Mouse (Mus musculus) heart, postnatal 0 days (tissue): Measurements from ENCODE around the gene Nr2f6. TPM values are rescaled to one million over a fixed set of nuclear protein-coding genes. Genes with fewer than 3 reads are reported as not detected.

Source experiments
- ATAC-seq: fragments of 200-750 bp; cut with Nextera tagmentation; 2 replicates; pipeline ENCODE4 v1.8.0; 2017; ENCODE audit warnings: low read depth, moderate number of reproducible peaks, moderate library complexity; ENCODE audit not compliant: insufficient read depth
- DNase-seq: peaks from one replicate; pipeline ENCODE4 v3.0.0-alpha.2; 2016; ENCODE audit warnings: low spot score
- H3K27ac ChIP-seq: fragments of 300-500 bp; sonication (generic); 2 replicates; pipeline ENCODE4 v1.5.1; 2014; ENCODE audit warnings: low read depth, mild to moderate bottlenecking
- H3K27me3 ChIP-seq: fragments of 300-500 bp; sonication (generic); 2 replicates; pipeline ENCODE4 v1.6.1; 2014; ENCODE audit warnings: low read length, mixed read lengths; ENCODE audit not compliant: control insufficient read depth, insufficient read depth
- H3K36me3 ChIP-seq: fragments of 300-500 bp; sonication (generic); replicated peaks from 2 replicates; pipeline ENCODE4 v1.6.1; 2014; ENCODE audit warnings: low read length, mixed read lengths; ENCODE audit not compliant: control insufficient read depth, insufficient read depth
- H3K4me1 ChIP-seq: fragments of 300-500 bp; sonication (generic); 2 replicates; pipeline ENCODE4 v1.6.1; 2014; ENCODE audit warnings: antibody characterized with exemption; ENCODE audit not compliant: control insufficient read depth, insufficient read depth
- H3K4me2 ChIP-seq: fragments of 300-500 bp; sonication (generic); 2 replicates; pipeline ENCODE4 v1.6.1; 2014; ENCODE audit warnings: low read depth, mild to moderate bottlenecking, low read length, moderate library complexity
- H3K4me3 ChIP-seq: fragments of 300-500 bp; sonication (generic); 2 replicates; pipeline ENCODE4 v1.5.1; 2014; ENCODE audit warnings: low read depth, low read length
- H3K9ac ChIP-seq: fragments of 300-500 bp; sonication (generic); replicated peaks from 2 replicates; pipeline ENCODE4 v1.6.1; 2014; ENCODE audit warnings: low read depth, low read length, mixed read lengths
- H3K9me3 ChIP-seq: fragments of 300-500 bp; sonication (generic); replicated peaks from 2 replicates; pipeline ENCODE4 v1.6.1; 2016; ENCODE audit warnings: low read length; ENCODE audit not compliant: control insufficient read depth
- CTCF ChIP-seq: IDR thresholded peaks from 2 replicates; pipeline ENCODE4 v1.5.1; 2016; ENCODE audit warnings: antibody characterized with exemption, control low read depth, low read depth
- EP300 ChIP-seq: IDR thresholded peaks from 2 replicates; pipeline ENCODE4 v1.6.1; 2016; ENCODE audit warnings: antibody characterized with exemption, low read depth
- WGBS: fragments of 180-500 bp; shearing (Covaris S2); extraction: QIAGEN DNeasy Blood & Tissue Kit; methylation state at CpG from one replicate; pipeline ENCODE4 v1.1.7; 2014; 5-methylcytosine and 5-hydroxymethylcytosine counted together
- polyA plus RNA-seq: library from polyadenylated mRNA; unstranded; fragments of >200 nt; fragmentation: Nextera tagmentation; extraction: Ambion mirVana; gene quantifications from 2 replicates; pipeline ENCODE4 v1.2.1, GENCODE M21; 2015
- total RNA-seq: library from RNA; depleted of rRNA; stranded (reverse); fragments of >200 nt; gene quantifications from 2 replicates; pipeline ENCODE4 v1.2.3, GENCODE M21; 2014; ENCODE audit warnings: low replicate concordance

Gene Nr2f6
- total and polyA plus RNA-seq, 2 experiments from 2014 or later: 38.3 to 162 TPM

- no peak for TF ChIP-seq CTCF
- TF ChIP-seq EP300: no peak
- Histone ChIP-seq H3K4me3 (no peak overlapping the region), H3K4me1 (peaks cover 11% of the 10 kb centered on the region), H3K27me3 (no peaks in the 10 kb centered on the region), H3K4me2 (no peak overlapping the region), H3K36me3 (peaks cover 20% of the 10 kb centered on the region), H3K27ac (no peak overlapping the region), H3K9ac (no peak overlapping the region), H3K9me3 (no peaks in the 10 kb centered on the region)
- DNase-seq (no peak), ATAC-seq (no peak)
- 89% methylated on average over 9 of the region's 9 CpGs for WGBS
Observed at GRCm38 (mm10) chr8:71402446-71402964, 20.7 kb upstream of the Nr2f6 start.

DNA sequence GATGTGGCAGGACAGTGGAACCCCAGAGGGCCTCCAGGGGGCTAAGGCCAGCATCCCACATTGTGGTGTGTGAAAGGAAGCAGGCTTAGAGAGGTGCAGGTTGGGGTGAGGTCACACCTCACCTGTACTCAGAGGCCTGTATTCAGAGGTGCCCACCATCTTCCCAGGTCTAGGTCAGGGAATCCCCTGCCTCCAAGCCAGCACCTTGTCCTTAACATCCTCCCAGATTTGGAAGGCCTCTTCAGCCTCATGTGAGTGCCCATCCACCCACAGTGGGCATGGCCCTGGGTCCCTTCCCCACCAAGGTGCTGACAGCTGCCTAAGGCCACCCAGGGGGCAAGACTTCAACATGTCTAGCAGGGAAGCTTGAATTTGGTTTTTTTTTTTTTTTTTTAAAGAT lies 19.7 kb upstream of the Nr2f6 start:
- Histone ChIP-seq H3K27ac (no peak overlapping the region), H3K36me3 (peaks cover 17% of the 10 kb centered on the region), H3K4me3 (no peak overlapping the region), H3K27me3 (no peaks in the 10 kb centered on the region), H3K4me1 (peaks cover 5% of the 10 kb centered on the region), H3K9me3 (no peaks in the 10 kb centered on the region), H3K9ac (no peak overlapping the region), H3K4me2 (no peak overlapping the region)
- DNase-seq: no peak
- no peak for ATAC-seq
- TF ChIP-seq CTCF (no peak), EP300 (no peak)

DNA sequence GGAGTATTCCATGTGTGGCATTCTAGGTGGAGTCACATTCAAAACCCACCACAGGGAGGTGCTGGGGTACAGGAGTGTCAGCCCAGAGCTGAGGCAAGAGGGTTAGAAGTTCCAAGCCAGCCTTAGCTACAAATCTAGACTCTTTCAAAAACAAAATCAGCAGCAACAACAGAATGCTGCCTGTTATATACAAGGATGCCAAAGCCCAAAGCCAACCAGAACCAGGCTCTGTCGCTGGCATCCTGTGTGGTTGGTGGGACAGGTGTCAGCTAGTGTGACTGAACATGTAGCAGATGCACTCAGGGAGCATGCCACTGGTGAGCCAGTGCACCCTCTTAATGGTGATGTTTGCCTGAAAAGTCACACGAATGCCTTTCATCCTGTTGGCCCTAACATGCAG lies 19.1 kb upstream of the Nr2f6 start:
- no peak overlapping the region for H3K4me2 ChIP-seq
- H3K9me3 ChIP-seq: no peaks in the 10 kb centered on the region
- 87% methylated on average over 2 of the region's 2 CpGs for WGBS
- TF ChIP-seq CTCF: no peak
- no peak for TF ChIP-seq EP300
- no peaks in the 10 kb centered on the region for H3K27me3 ChIP-seq
- H3K4me3 ChIP-seq: no peak overlapping the region
- ATAC-seq (no peak), DNase-seq (no peak)
- no peaks in the 10 kb centered on the region for H3K4me1 ChIP-seq
- no peak overlapping the region for H3K27ac ChIP-seq
- peaks cover 17% of the 10 kb centered on the region for H3K36me3 ChIP-seq
- H3K9ac ChIP-seq: no peak overlapping the region

GRCm38 (mm10) chr8:71397701-71398100 lies 15.9 kb upstream of the Nr2f6 start:
- Histone ChIP-seq H3K27me3 (no peaks in the 10 kb centered on the region), H3K4me1 (no peaks in the 10 kb centered on the region), H3K4me2 (peak overlapping the region; percentile 85), H3K4me3 (peak overlapping the region; percentile 86; the same call in 1 of the 2 replicates), H3K9ac (no peak overlapping the region), H3K36me3 (peaks cover 17% of the 10 kb centered on the region), H3K27ac (no peak overlapping the region), H3K9me3 (no peaks in the 10 kb centered on the region)
- 85% methylated on average over 12 of the region's 12 CpGs for WGBS
- no peak for DNase-seq
- TF ChIP-seq EP300: no peak
- TF ChIP-seq CTCF: no peak
- ATAC-seq: no peak

DNA sequence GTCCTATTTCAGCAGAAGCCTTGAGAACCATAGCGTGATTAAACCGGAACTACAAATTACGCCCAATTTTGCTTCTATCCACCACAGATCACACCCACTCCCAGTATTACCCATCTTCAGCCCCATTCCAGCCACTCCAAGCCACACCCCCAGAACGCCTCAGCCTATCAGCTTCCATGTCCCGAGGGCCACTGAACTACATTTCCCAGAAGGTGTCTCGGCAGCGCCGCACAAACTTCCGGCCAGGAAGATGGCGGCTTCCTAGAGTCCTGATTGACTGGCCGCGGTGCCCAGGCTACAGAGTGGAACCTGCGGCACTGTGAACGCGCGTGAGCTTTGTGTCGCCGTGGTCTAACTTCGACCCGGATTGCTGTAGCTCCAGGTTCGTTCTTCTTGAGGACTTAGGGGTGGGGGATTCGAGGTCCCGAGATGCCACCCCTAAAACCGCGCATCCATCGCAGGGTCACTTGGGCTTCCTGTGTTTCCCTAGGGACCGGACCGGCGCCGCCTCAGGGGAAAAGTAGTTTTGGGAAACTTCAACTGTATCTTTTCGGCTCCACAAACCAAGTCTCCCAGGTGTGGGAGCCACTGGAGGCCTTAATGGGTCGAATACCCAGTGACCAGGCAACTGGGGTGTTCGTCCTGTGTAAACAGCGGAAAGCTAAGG lies 15.0 kb upstream of the Nr2f6 start, which contains the start of gene Babam1:
Gene Babam1, plus strand, starts transcription at position 223 of the 667 bp plus-strand sequence.
- TF ChIP-seq EP300 (0 out of 2 replicates have a peak, but pooled peaks have one; percentile 44), CTCF (no peak)
- H3K27ac ChIP-seq: peak within 1 kb of the TSS; percentile 87
- peak within 1 kb of the TSS; percentile 86 for H3K4me3 ChIP-seq
- no peaks in the 10 kb centered on the region for H3K4me1 ChIP-seq
- no peaks in the 10 kb centered on the region for H3K27me3 ChIP-seq
- peaks cover 17% of the 10 kb centered on the region for H3K36me3 ChIP-seq
- H3K9ac ChIP-seq: peak within 1 kb of the TSS; percentile 72
- under 1% methylated on average over 34 of the region's 34 CpGs for WGBS
- no peaks in the 10 kb centered on the region for H3K9me3 ChIP-seq
- ATAC-seq (peak; percentile 95), DNase-seq (peak; percentile 96)
- H3K4me2 ChIP-seq: peak within 1 kb of the TSS; percentile 85
